25 mouse cellular contexts compared by ENCODE assay signal in genomic region chr1:30583860-30584259, GRCm38 (mm10).
DNase-seq lines count a peak whose midpoint lies in the region; ATAC-seq and TF ChIP-seq lines count a peak whose summit lies in the region.
"Had no signal": no experiment of that assay in that cellular context is flagged by ENCODE, and none has a peak within 500 bp of the region (broad histone marks: within the 10 kb centered on the region; RNA-seq: fewer than 3 reads in every experiment).

No protein-coding gene starts in this region.

- intact Hi-C loops in left cerebral cortex, adult 2 months (cut with DNase I) = no loop called here
- intact Hi-C loops in gastrocnemius, postnatal 14 days (cut with DNase I; ENCODE audit: low total_unique reads) = no loop called here

- H3K27ac ChIP-seq in liver, adult 2 months (replicated peaks; ENCODE audit: insufficient read depth, low read depth, low read length) = no peak overlapping the region
- H3K27ac ChIP-seq in neural tube, embryonic 11.5 days (ENCODE audit: low read depth, low read length) = no peak overlapping the region
- no peak overlapping the region for H3K27ac ChIP-seq in neural tube, embryonic 15.5 days (replicated peaks)
- no peak overlapping the region for H3K27ac ChIP-seq in left cerebral cortex, adult 2 months
- H3K27ac ChIP-seq: embryonic facial prominence, embryonic 10.5 days; embryonic facial prominence, embryonic 13.5 days; forebrain, embryonic 12.5 days; forebrain, embryonic 15.5 days; hindbrain, embryonic 12.5 days; hindbrain, embryonic 15.5 days had no signal

- WGBS in liver, adult 2 months = 35% methylated on average over 6 of the region's 6 CpGs
- WGBS in neural tube, embryonic 11.5 days = 82% methylated on average over 6 of the region's 6 CpGs
- 89% methylated on average over 6 of the region's 6 CpGs for WGBS in neural tube, embryonic 15.5 days

- no peaks in the 10 kb centered on the region for H3K36me3 ChIP-seq in liver, adult 2 months (ENCODE audit: control insufficient read depth, insufficient read depth, low read length)
- H3K36me3 ChIP-seq in neural tube, embryonic 11.5 days (ENCODE audit: control insufficient read depth, insufficient read depth, low read length) = no peaks in the 10 kb centered on the region
- no peaks in the 10 kb centered on the region for H3K36me3 ChIP-seq in neural tube, embryonic 15.5 days
- H3K36me3 ChIP-seq: embryonic facial prominence, embryonic 10.5 days; embryonic facial prominence, embryonic 13.5 days; forebrain, embryonic 12.5 days; forebrain, embryonic 15.5 days; hindbrain, embryonic 12.5 days; hindbrain, embryonic 15.5 days had no signal

- DNase-seq in liver, adult 2 months (ENCODE audit: extremely low read depth, low read depth, low spot score) = peak; percentile 47
- no peak for DNase-seq in liver
- no peak for DNase-seq in neural tube, embryonic 11.5 days (ENCODE audit: low spot score)
- no peak for DNase-seq in left cerebral cortex, adult 2 months (ENCODE audit: extremely low spot score in 1 of 2, low spot score in 2 of 2)
- DNase-seq in gastrocnemius, postnatal 14 days = no peak
- DNase-seq: adrenal gland, adult 2 months; adrenal gland, postnatal 14 days; B cell, adult 2 months; cerebellum, adult 11-12 months; cerebellum, adult 8-10 months; cerebellum, postnatal 36 days; embryo, embryonic 11 days; gastrocnemius, postnatal 36 days; heart, adult 11 months had no signal

- no peak overlapping the region for H3K9ac ChIP-seq in liver, adult 2 months (ENCODE audit: low read depth, low read length)
- no peak overlapping the region for H3K9ac ChIP-seq in neural tube, embryonic 11.5 days (ENCODE audit: low read length)
- no peak overlapping the region for H3K9ac ChIP-seq in neural tube, embryonic 15.5 days (replicated peaks)
- H3K9ac ChIP-seq: embryonic facial prominence, embryonic 13.5 days; forebrain, embryonic 12.5 days; forebrain, embryonic 15.5 days; hindbrain, embryonic 12.5 days; hindbrain, embryonic 15.5 days had no signal

- no peak for TF ChIP-seq POLR2A in liver, adult 2 months (IDR thresholded peaks at IDR 0.05; ENCODE audit: extremely low read depth, insufficient read depth, low read length)

- TF ChIP-seq CTCF in liver, adult 2 months (IDR thresholded peaks at IDR 0.05; ENCODE audit: low read depth, low read length) = no peak
- no peak for TF ChIP-seq CTCF in left cerebral cortex, adult 2 months (IDR thresholded peaks at IDR 0.05)

- H3K79me2 ChIP-seq in liver, adult 2 months (ENCODE audit: control insufficient read depth, insufficient read depth, low read length) = no peaks in the 10 kb centered on the region

- H3K9me3 ChIP-seq in neural tube, embryonic 11.5 days (ENCODE audit: control insufficient read depth, low read length) = no peaks in the 10 kb centered on the region
- H3K9me3 ChIP-seq in neural tube, embryonic 15.5 days (replicated peaks) = no peaks in the 10 kb centered on the region
- H3K9me3 ChIP-seq: embryonic facial prominence, embryonic 10.5 days; embryonic facial prominence, embryonic 13.5 days; forebrain, embryonic 12.5 days; forebrain, embryonic 15.5 days; hindbrain, embryonic 12.5 days; hindbrain, embryonic 15.5 days had no signal

- H3K4me1 ChIP-seq in liver, adult 2 months (ENCODE audit: control insufficient read depth, insufficient read depth, low read length) = no peaks in the 10 kb centered on the region
- H3K4me1 ChIP-seq in neural tube, embryonic 11.5 days (ENCODE audit: control insufficient read depth, insufficient read depth, low read length) = no peaks in the 10 kb centered on the region
- H3K4me1 ChIP-seq in neural tube, embryonic 15.5 days = peaks cover 3% of the 10 kb centered on the region; the same call in 1 of the 2 replicates
- H3K4me1 ChIP-seq: embryonic facial prominence, embryonic 10.5 days; embryonic facial prominence, embryonic 13.5 days; forebrain, embryonic 12.5 days; forebrain, embryonic 15.5 days; hindbrain, embryonic 12.5 days had no signal

- ATAC-seq in neural tube, embryonic 11.5 days (ENCODE audit: insufficient read depth, low FRiP score, low TSS enrichment) = peak; percentile 10; the same call in 1 of the 2 replicates
- ATAC-seq in neural tube, embryonic 15.5 days (ENCODE audit: low FRiP score) = no peak
- peak; percentile 93 for ATAC-seq in granulocyte monocyte progenitor cell, adult 5-6 weeks (replicated peaks; ENCODE audit: poor library complexity, severe bottlenecking)
- ATAC-seq: CD4-positive, CD25-positive, alpha-beta regulatory T cell, adult 4 months; forebrain, embryonic 15.5 days had no signal

- no peak overlapping the region for H3K4me3 ChIP-seq in liver, adult 2 months (ENCODE audit: insufficient read depth, low read depth, low read length)
- no peak overlapping the region for H3K4me3 ChIP-seq in neural tube, embryonic 11.5 days (ENCODE audit: low read depth, low read length)
- no peak overlapping the region for H3K4me3 ChIP-seq in neural tube, embryonic 15.5 days (replicated peaks)
- no peak overlapping the region for H3K4me3 ChIP-seq in left cerebral cortex, adult 2 months
- H3K4me3 ChIP-seq: embryonic facial prominence, embryonic 10.5 days; embryonic facial prominence, embryonic 13.5 days; erythroblast, embryonic 14.5 days; forebrain, embryonic 12.5 days; forebrain, embryonic 15.5 days; hindbrain, embryonic 12.5 days; hindbrain, embryonic 15.5 days had no signal

- no peak overlapping the region for H3K4me2 ChIP-seq in neural tube, embryonic 11.5 days (ENCODE audit: low read depth)
- no peak overlapping the region for H3K4me2 ChIP-seq in neural tube, embryonic 15.5 days
- H3K4me2 ChIP-seq: embryonic facial prominence, embryonic 13.5 days; forebrain, embryonic 12.5 days; forebrain, embryonic 15.5 days; heart, embryonic 11.5 days; hindbrain, embryonic 12.5 days; hindbrain, embryonic 15.5 days had no signal

- no peaks in the 10 kb centered on the region for H3K27me3 ChIP-seq in liver, adult 2 months (ENCODE audit: control insufficient read depth, insufficient read depth, low read length)
- H3K27me3 ChIP-seq in neural tube, embryonic 11.5 days (ENCODE audit: control insufficient read depth, insufficient read depth, low read length) = no peaks in the 10 kb centered on the region
- no peaks in the 10 kb centered on the region for H3K27me3 ChIP-seq in neural tube, embryonic 15.5 days (replicated peaks)
- H3K27me3 ChIP-seq: embryonic facial prominence, embryonic 13.5 days; forebrain, embryonic 12.5 days; forebrain, embryonic 15.5 days; hindbrain, embryonic 12.5 days; hindbrain, embryonic 15.5 days had no signal
